Mouse (Mus musculus): ENCODE measurements around the gene Prpsap2.

- TF ChIP-seq POLR2A (IDR thresholded peaks at IDR 0.05; ENCODE audit: low read depth, low read length) (no peak), CTCF (IDR thresholded peaks at IDR 0.05; ENCODE audit: extremely low read depth, insufficient read length, insufficient replicate concordance, low read depth, low read length) (no peak)
Observed at GRCm38 (mm10) chr11:61747161-61747560, 14.7 kb downstream of the Prpsap2 start.

Data from small intestine, adult 2 months (tissue).